Mouse (Mus musculus): ENCODE measurements around the gene Mgat5b. TPM values are rescaled to one million over a fixed set of nuclear protein-coding genes. Genes with fewer than 3 reads are reported as not detected.

Gene Mgat5b
- total RNA-seq, 1 experiment = 7.1 TPM

GRCm38 (mm10) chr11:116985504-116986385, 67.1 kb downstream of the Mgat5b start:
- Histone ChIP-seq H3K9ac (ENCODE audit: insufficient read depth, low read depth, low read length, poor library complexity, severe bottlenecking) (no peak overlapping the region), H3K27ac (ENCODE audit: insufficient read depth, low read depth, low read length, poor library complexity, severe bottlenecking) (no peak overlapping the region), H3K4me1 (ENCODE audit: control insufficient read depth in 2 of 2, insufficient read depth in 2 of 2, low read length in 2 of 2, poor library complexity in 1 of 2) (peaks cover 0 to 8% of the 10 kb centered on the region in 2 experiments; a peak in 1 of 4 replicates), H3K4me3 (ENCODE audit: insufficient read depth in 1 of 2, low read depth in 1 of 2, low read length in 2 of 2, poor library complexity in 1 of 2, severe bottlenecking in 1 of 2) (no peak overlapping the region), H3K36me3 (ENCODE audit: control insufficient read depth, insufficient read depth, low read length, poor library complexity, severe bottlenecking) (no peaks in the 10 kb centered on the region), H3K9me3 (ENCODE audit: control insufficient read depth, insufficient read depth, low read depth, low read length) (no peaks in the 10 kb centered on the region)
- in situ Hi-C loops (cut with MboI; ENCODE audit: low sequenced_read_pairs in 2 of 2, unreplicated experiment in 2 of 2) = no loop called here
- no peak for TF ChIP-seq HCFC1 (IDR thresholded peaks at IDR 0.05; ENCODE audit: borderline replicate concordance, insufficient read depth, low read length)
- no peak for TF ChIP-seq CHD2 (IDR thresholded peaks at IDR 0.05; ENCODE audit: low read depth, low read length)
- no peak for TF ChIP-seq MAFK (IDR thresholded peaks at IDR 0.05; ENCODE audit: insufficient read depth, low read depth, low read length)
- no peak for TF ChIP-seq ZC3H11A (IDR thresholded peaks at IDR 0.05; ENCODE audit: borderline replicate concordance, low read depth, low read length)
- TF ChIP-seq ZNF384 (IDR thresholded peaks at IDR 0.05; ENCODE audit: low read depth, low read length) = no peak
- no peak for DNase-seq (ENCODE audit: low read depth, low spot score)

- no peak for TF ChIP-seq CHD2 (IDR thresholded peaks at IDR 0.05; ENCODE audit: low read depth, low read length)
- no peak for TF ChIP-seq MAFK (IDR thresholded peaks at IDR 0.05; ENCODE audit: insufficient read depth, low read depth, low read length)
Measured at GRCm38 (mm10) chr11:116988131-116988530, 69.5 kb downstream of the Mgat5b start.

DNA sequence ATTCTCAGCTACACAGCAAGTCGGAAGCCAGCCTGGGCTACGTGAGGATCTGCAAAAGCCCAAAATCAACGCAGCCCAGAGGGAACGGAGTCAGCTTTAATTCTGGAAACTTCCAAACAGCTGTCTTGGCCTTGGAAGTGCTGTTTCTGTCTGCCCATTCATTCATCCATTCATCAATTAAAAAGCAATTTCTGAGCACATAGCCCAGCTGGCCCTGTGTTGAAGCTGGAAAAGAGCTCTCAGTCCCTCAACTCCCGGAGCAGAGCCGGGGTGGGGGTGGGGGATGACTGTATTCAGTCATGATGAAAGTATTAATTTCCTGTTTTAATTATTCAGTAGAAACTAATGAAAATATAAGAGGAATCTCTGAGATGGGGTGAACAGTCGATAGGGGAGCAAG, 71.6 kb downstream of the Mgat5b start:
- H3K36me3 ChIP-seq (ENCODE audit: control insufficient read depth, insufficient read depth, low read length, poor library complexity, severe bottlenecking) = no peaks in the 10 kb centered on the region
- H3K4me1 ChIP-seq (ENCODE audit: control insufficient read depth in 2 of 2, insufficient read depth in 2 of 2, low read length in 2 of 2, poor library complexity in 1 of 2) = peaks cover 0 to 23% of the 10 kb centered on the region in 2 experiments; a peak in 2 of 4 replicates
- H3K4me3 ChIP-seq (ENCODE audit: insufficient read depth in 1 of 2, low read depth in 1 of 2, low read length in 2 of 2, poor library complexity in 1 of 2, severe bottlenecking in 1 of 2) = no peak overlapping the region
- H3K9me3 ChIP-seq (ENCODE audit: control insufficient read depth, insufficient read depth, low read depth, low read length) = no peaks in the 10 kb centered on the region
- H3K27ac ChIP-seq (ENCODE audit: insufficient read depth, low read depth, low read length, poor library complexity, severe bottlenecking) = no peak overlapping the region
- TF ChIP-seq ZC3H11A (IDR thresholded peaks at IDR 0.05; ENCODE audit: borderline replicate concordance, low read depth, low read length) = no peak
- TF ChIP-seq MAFK (IDR thresholded peaks at IDR 0.05; ENCODE audit: insufficient read depth, low read depth, low read length) = no peak
- TF ChIP-seq ZNF384 (IDR thresholded peaks at IDR 0.05; ENCODE audit: low read depth, low read length) = no peak
- no peak for TF ChIP-seq HCFC1 (IDR thresholded peaks at IDR 0.05; ENCODE audit: borderline replicate concordance, insufficient read depth, low read length)
- TF ChIP-seq CHD2 (IDR thresholded peaks at IDR 0.05; ENCODE audit: low read depth, low read length) = no peak
- in situ Hi-C loops (cut with MboI; ENCODE audit: low sequenced_read_pairs in 2 of 2, unreplicated experiment in 2 of 2) = no loop called here
- DNase-seq (ENCODE audit: low read depth, low spot score) = no peak
- H3K9ac ChIP-seq (ENCODE audit: insufficient read depth, low read depth, low read length, poor library complexity, severe bottlenecking) = no peak overlapping the region

More at GRCm38 (mm10) chr11:116988131-116988530, 69.5 kb downstream of the Mgat5b start:
- peaks cover 0 to 13% of the 10 kb centered on the region in 2 experiments; a peak in 1 of 4 replicates for H3K4me1 ChIP-seq (ENCODE audit: control insufficient read depth in 2 of 2, insufficient read depth in 2 of 2, low read length in 2 of 2, poor library complexity in 1 of 2)
- in situ Hi-C loops (cut with MboI; ENCODE audit: low sequenced_read_pairs in 2 of 2, unreplicated experiment in 2 of 2) = no loop called here
- no peak for DNase-seq (ENCODE audit: low read depth, low spot score)
- H3K9ac ChIP-seq (ENCODE audit: insufficient read depth, low read depth, low read length, poor library complexity, severe bottlenecking) = no peak overlapping the region
- H3K36me3 ChIP-seq (ENCODE audit: control insufficient read depth, insufficient read depth, low read length, poor library complexity, severe bottlenecking) = no peaks in the 10 kb centered on the region
- no peak overlapping the region for H3K27ac ChIP-seq (ENCODE audit: insufficient read depth, low read depth, low read length, poor library complexity, severe bottlenecking)
- H3K4me3 ChIP-seq (ENCODE audit: insufficient read depth in 1 of 2, low read depth in 1 of 2, low read length in 2 of 2, poor library complexity in 1 of 2, severe bottlenecking in 1 of 2) = no peak overlapping the region
- no peaks in the 10 kb centered on the region for H3K9me3 ChIP-seq (ENCODE audit: control insufficient read depth, insufficient read depth, low read depth, low read length)

- Histone ChIP-seq H3K9me3 (ENCODE audit: control insufficient read depth, insufficient read depth, low read depth, low read length) (no peaks in the 10 kb centered on the region), H3K36me3 (ENCODE audit: control insufficient read depth, insufficient read depth, low read length, poor library complexity, severe bottlenecking) (no peaks in the 10 kb centered on the region), H3K4me3 (ENCODE audit: insufficient read depth in 1 of 2, low read depth in 1 of 2, low read length in 2 of 2, poor library complexity in 1 of 2, severe bottlenecking in 1 of 2) (no peak overlapping the region), H3K4me1 (ENCODE audit: control insufficient read depth in 2 of 2, insufficient read depth in 2 of 2, low read length in 2 of 2, poor library complexity in 1 of 2) (peaks cover 0 to 27% of the 10 kb centered on the region in 2 experiments; a peak in 2 of 4 replicates), H3K27ac (ENCODE audit: insufficient read depth, low read depth, low read length, poor library complexity, severe bottlenecking) (no peak overlapping the region), H3K9ac (ENCODE audit: insufficient read depth, low read depth, low read length, poor library complexity, severe bottlenecking) (no peak overlapping the region)
- no peak for DNase-seq (ENCODE audit: low read depth, low spot score)
- in situ Hi-C loops (cut with MboI; ENCODE audit: low sequenced_read_pairs in 2 of 2, unreplicated experiment in 2 of 2) = no loop called here
- TF ChIP-seq CHD2 (IDR thresholded peaks at IDR 0.05; ENCODE audit: low read depth, low read length) (no peak), ZNF384 (IDR thresholded peaks at IDR 0.05; ENCODE audit: low read depth, low read length) (no peak), MAFK (IDR thresholded peaks at IDR 0.05; ENCODE audit: insufficient read depth, low read depth, low read length) (no peak), ZC3H11A (IDR thresholded peaks at IDR 0.05; ENCODE audit: borderline replicate concordance, low read depth, low read length) (no peak), HCFC1 (IDR thresholded peaks at IDR 0.05; ENCODE audit: borderline replicate concordance, insufficient read depth, low read length) (no peak)
Measured at GRCm38 (mm10) chr11:116991410-116991809, 72.7 kb downstream of the Mgat5b start.

Measured in ES-E14 (cell line).